Mouse (Mus musculus) olfactory bulb, adult 2 months (tissue): ENCODE measurements around the gene Zbed4.

Source experiments
- CTCF ChIP-seq: fragments of 200-500 bp; IDR thresholded peaks from 2 replicates; pipeline ENCODE4 v1.5.1; 2012; ENCODE audit warnings: low read depth, mild to moderate bottlenecking, low read length, moderate library complexity; ENCODE audit not compliant: insufficient read depth
- POLR2A ChIP-seq: fragments of 200-500 bp; IDR thresholded peaks from 2 replicates; pipeline ENCODE4 v1.6.1; 2012; ENCODE audit warnings: mild to moderate bottlenecking, low read depth, low read length, moderate library complexity; ENCODE audit not compliant: insufficient read depth

DNA sequence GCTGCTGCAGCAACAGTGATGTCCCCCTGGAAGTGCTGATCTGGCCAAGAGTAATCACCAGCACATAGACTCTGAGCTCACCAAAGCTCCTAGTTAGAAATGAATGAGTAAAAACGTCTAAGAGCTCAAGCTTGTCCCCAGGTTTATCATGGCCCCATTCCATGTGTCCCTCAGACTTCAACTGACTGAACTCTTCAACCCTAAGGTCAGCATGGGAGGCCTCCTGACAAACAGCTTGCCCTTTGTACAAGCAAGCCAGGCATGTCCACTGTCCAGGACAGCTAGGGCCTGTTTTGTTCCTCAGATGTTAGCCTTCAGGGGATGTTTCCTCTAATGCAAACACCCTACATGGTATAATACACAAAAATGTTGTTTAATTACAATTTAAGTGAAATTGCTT lies 47.2 kb upstream of the Zbed4 start:
- TF ChIP-seq CTCF (no peak), POLR2A (no peak)
